Mouse (Mus musculus) liver, embryonic 16.5 days (tissue): ENCODE measurements at regions not wholly inside any gene's neighbourhood (a gene's known extent, or its start where the extent isn't known, plus 50 kb on each side); places are given as distances from the start of the nearest gene placed in this dataset.

Experiments
- ATAC-seq: fragments of 200-750 bp; cut with Nextera tagmentation; 2 replicates; pipeline ENCODE4 v1.8.0; 2017; ENCODE audit warnings: low read depth, mild to moderate bottlenecking, moderate number of reproducible peaks, moderate library complexity
- H3K27ac ChIP-seq: fragments of 300-500 bp; sonication (generic); 2 replicates; pipeline ENCODE4 v1.5.1; 2014; ENCODE audit warnings: mild to moderate bottlenecking, low read length
- H3K27me3 ChIP-seq: fragments of 300-500 bp; sonication (generic); 2 replicates; pipeline ENCODE4 v1.6.1; 2014; ENCODE audit warnings: low read depth, low read length, mixed read lengths; ENCODE audit not compliant: control insufficient read depth, insufficient read depth
- H3K36me3 ChIP-seq: fragments of 300-500 bp; sonication (generic); 2 replicates; pipeline ENCODE4 v1.6.1; 2014; ENCODE audit warnings: mild to moderate bottlenecking; ENCODE audit not compliant: control insufficient read depth, insufficient read depth
- H3K4me1 ChIP-seq: fragments of 300-500 bp; sonication (generic); 2 replicates; pipeline ENCODE4 v1.6.1; 2014; ENCODE audit warnings: low read depth, low read length, mixed read lengths; ENCODE audit not compliant: control insufficient read depth
- H3K4me2 ChIP-seq: fragments of 300-500 bp; sonication (generic); 2 replicates; pipeline ENCODE4 v1.6.1; 2014; ENCODE audit warnings: low read depth, low read length, mixed read lengths
- H3K4me3 ChIP-seq: fragments of 300-500 bp; sonication (generic); 2 replicates; pipeline ENCODE4 v1.5.1; 2014; ENCODE audit warnings: low read depth, mild to moderate bottlenecking, low read length
- H3K9ac ChIP-seq: fragments of 300-500 bp; sonication (generic); 2 replicates; pipeline ENCODE4 v1.6.1; 2014; ENCODE audit warnings: low read depth, low read length
- H3K9me3 ChIP-seq: fragments of 300-500 bp; sonication (generic); replicated peaks from 2 replicates; pipeline ENCODE4 v1.6.1; 2016; ENCODE audit warnings: low read length; ENCODE audit not compliant: control insufficient read depth
- WGBS: fragments of 180-500 bp; shearing (Covaris S2); extraction: QIAGEN DNeasy Blood & Tissue Kit; methylation state at CpG from one replicate; pipeline ENCODE4 v1.1.7; 2014; ENCODE audit not compliant: insufficient replicate concordance; 5-methylcytosine and 5-hydroxymethylcytosine counted together

GRCm38 (mm10) chr5:64447847-64448246 lies 291.7 kb downstream of the Tbc1d1 start:
- 17% methylated on average over 4 of the region's 4 CpGs for WGBS

GRCm38 (mm10) chr5:64452668-64453334 lies 296.7 kb downstream of the Tbc1d1 start:
- no peak overlapping the region for H3K4me2 ChIP-seq
- no peak overlapping the region for H3K9ac ChIP-seq
- no peak overlapping the region for H3K27ac ChIP-seq
- WGBS, result 25% methylated on average over 1 of the region's 1 CpGs
- H3K4me1 ChIP-seq, result no peaks in the 10 kb centered on the region
- no peaks in the 10 kb centered on the region for H3K36me3 ChIP-seq
- no peaks in the 10 kb centered on the region for H3K27me3 ChIP-seq
- no peak for ATAC-seq
- no peak overlapping the region for H3K4me3 ChIP-seq
- no peaks in the 10 kb centered on the region for H3K9me3 ChIP-seq

More at GRCm38 (mm10) chr5:64447847-64448246, 291.7 kb downstream of the Tbc1d1 start:
- Histone ChIP-seq H3K4me3 (no peak overlapping the region), H3K27me3 (no peaks in the 10 kb centered on the region), H3K4me2 (no peak overlapping the region), H3K9me3 (no peaks in the 10 kb centered on the region), H3K27ac (no peak overlapping the region), H3K36me3 (no peaks in the 10 kb centered on the region), H3K9ac (no peak overlapping the region), H3K4me1 (no peaks in the 10 kb centered on the region)
- no peak for ATAC-seq

DNA sequence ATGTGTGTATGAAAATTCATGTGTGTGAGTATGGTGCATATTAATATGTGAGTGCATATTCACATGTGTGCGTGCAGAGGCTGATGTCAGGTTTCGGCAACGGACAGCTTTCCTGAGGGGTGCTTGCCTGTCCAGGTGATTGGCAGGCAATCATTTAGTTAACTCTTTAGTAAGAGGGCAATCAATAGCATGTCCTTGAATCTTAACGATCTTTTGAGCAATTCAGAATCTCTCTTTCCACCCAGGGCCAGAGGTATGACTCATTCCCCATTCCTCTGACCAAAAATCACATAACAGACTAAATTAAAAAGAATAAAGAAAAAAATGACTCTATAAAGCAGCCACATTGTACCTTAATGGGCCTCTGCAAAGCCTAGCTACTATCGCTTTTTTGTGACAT lies 303.7 kb downstream of the Tbc1d1 start:
- Histone ChIP-seq H3K9ac (no peak overlapping the region), H3K9me3 (no peaks in the 10 kb centered on the region), H3K27ac (no peak overlapping the region), H3K4me2 (no peak overlapping the region), H3K4me3 (no peak overlapping the region), H3K4me1 (no peaks in the 10 kb centered on the region), H3K27me3 (peaks cover 2% of the 10 kb centered on the region; the same call in 1 of the 2 replicates), H3K36me3 (no peaks in the 10 kb centered on the region)
- WGBS, result 68% methylated on average over 5 of the region's 5 CpGs
- no peak for ATAC-seq

DNA sequence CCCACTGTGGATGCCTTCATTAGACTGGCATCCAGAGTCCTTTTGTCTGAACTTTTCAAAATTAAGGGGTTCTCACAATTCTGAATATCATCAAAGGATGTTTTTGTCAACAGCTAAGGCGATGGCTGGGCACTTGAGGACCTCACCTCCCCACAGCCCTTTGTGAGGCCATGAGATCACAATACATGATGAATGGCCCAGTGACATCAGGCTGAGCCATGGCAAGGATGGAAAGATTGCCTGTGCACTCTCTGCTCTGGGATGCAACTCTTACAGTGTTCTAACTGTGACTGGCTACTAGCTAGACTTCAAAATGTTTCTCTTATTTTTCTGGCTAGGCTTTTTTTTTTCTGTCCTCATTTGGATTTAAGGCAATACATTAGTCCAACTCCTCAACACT lies 304.8 kb downstream of the Tbc1d1 start:
- Histone ChIP-seq H3K4me2 (no peak overlapping the region), H3K36me3 (no peaks in the 10 kb centered on the region), H3K27me3 (peaks cover 2% of the 10 kb centered on the region; the same call in 1 of the 2 replicates), H3K9ac (no peak overlapping the region), H3K9me3 (no peaks in the 10 kb centered on the region), H3K4me3 (no peak overlapping the region), H3K27ac (no peak overlapping the region), H3K4me1 (no peaks in the 10 kb centered on the region)
- no peak for ATAC-seq
- 59% methylated on average over 1 of the region's 1 CpGs for WGBS

- Histone ChIP-seq H3K27ac (no peak overlapping the region), H3K4me3 (no peak overlapping the region), H3K9ac (no peak overlapping the region), H3K27me3 (peaks cover 2% of the 10 kb centered on the region; the same call in 1 of the 2 replicates), H3K4me1 (no peaks in the 10 kb centered on the region; the same call in 1 of the 2 replicates), H3K9me3 (no peaks in the 10 kb centered on the region), H3K36me3 (no peaks in the 10 kb centered on the region), H3K4me2 (no peak overlapping the region)
- 64% methylated on average over 4 of the region's 4 CpGs for WGBS
- ATAC-seq, result no peak
Measured at GRCm38 (mm10) chr5:64461592-64461991, 305.5 kb downstream of the Tbc1d1 start.

GRCm38 (mm10) chr5:64462411-64462810 lies 306.3 kb downstream of the Tbc1d1 start:
- Histone ChIP-seq H3K27ac (no peak overlapping the region), H3K4me1 (no peaks in the 10 kb centered on the region; the same call in 1 of the 2 replicates)
- WGBS, result 65% methylated on average over 3 of the region's 3 CpGs

DNA sequence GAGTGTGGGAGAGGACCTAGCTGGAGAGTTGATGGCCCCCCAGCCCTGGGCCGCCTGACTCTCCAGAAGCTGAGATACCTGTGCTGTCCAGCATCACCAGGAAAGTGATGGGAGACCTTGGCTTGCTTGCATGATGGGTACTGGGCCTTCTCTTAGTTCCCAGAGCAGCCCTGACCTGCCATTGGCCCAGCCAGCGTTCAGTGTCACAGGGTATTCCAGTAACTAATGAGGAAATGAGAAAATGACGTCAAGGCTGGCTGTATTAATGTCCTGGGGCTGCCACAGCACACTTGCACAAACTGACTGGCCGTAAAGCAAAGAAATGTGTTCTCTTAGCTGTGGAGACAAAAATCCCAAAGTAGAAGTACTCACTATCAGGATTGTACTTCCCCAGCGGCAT lies 307.5 kb downstream of the Tbc1d1 start:
- no peak overlapping the region for H3K9ac ChIP-seq
- H3K4me2 ChIP-seq, result no peak overlapping the region
- H3K4me3 ChIP-seq, result no peak overlapping the region
- no peaks in the 10 kb centered on the region for H3K9me3 ChIP-seq
- no peak for ATAC-seq
- H3K36me3 ChIP-seq, result no peaks in the 10 kb centered on the region
- H3K4me1 ChIP-seq, result no peaks in the 10 kb centered on the region; the same call in 1 of the 2 replicates
- WGBS, result 52% methylated on average over 5 of the region's 5 CpGs
- peaks cover 2% of the 10 kb centered on the region; the same call in 1 of the 2 replicates for H3K27me3 ChIP-seq
- no peak overlapping the region for H3K27ac ChIP-seq

More at GRCm38 (mm10) chr5:64462411-64462810, 306.3 kb downstream of the Tbc1d1 start:
- no peaks in the 10 kb centered on the region for H3K9me3 ChIP-seq
- peaks cover 2% of the 10 kb centered on the region; the same call in 1 of the 2 replicates for H3K27me3 ChIP-seq
- ATAC-seq, result no peak
- H3K4me2 ChIP-seq, result no peak overlapping the region
- H3K4me3 ChIP-seq, result no peak overlapping the region
- no peak overlapping the region for H3K9ac ChIP-seq
- H3K36me3 ChIP-seq, result no peaks in the 10 kb centered on the region

DNA sequence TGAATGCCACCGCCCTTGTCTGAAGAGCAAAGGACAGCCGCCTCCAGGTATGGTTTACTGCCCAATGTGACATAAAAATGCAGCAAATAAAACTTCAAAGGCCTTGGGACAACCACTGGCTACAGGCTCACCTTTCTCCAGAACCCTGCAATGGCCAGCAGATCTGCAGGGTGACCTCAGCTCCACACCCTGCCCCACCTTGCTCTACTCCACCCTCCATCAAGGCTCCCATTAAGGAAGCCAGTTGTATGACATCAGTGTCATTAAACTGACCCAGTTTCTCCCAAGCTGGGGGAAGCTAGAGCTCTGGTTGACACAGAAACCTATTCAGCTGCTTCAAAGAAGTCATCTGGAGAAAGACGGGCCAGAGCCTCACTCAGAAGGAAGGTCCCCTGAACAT lies 310.2 kb downstream of the Tbc1d1 start:
- no peak overlapping the region for H3K4me2 ChIP-seq
- no peak overlapping the region for H3K27ac ChIP-seq
- no peaks in the 10 kb centered on the region; the same call in 1 of the 2 replicates for H3K4me1 ChIP-seq
- no peaks in the 10 kb centered on the region for H3K36me3 ChIP-seq
- ATAC-seq, result no peak
- peaks cover 2% of the 10 kb centered on the region; the same call in 1 of the 2 replicates for H3K27me3 ChIP-seq
- no peak overlapping the region for H3K9ac ChIP-seq
- WGBS, result 79% methylated on average over 3 of the region's 3 CpGs
- no peak overlapping the region for H3K4me3 ChIP-seq
- no peaks in the 10 kb centered on the region for H3K9me3 ChIP-seq

DNA sequence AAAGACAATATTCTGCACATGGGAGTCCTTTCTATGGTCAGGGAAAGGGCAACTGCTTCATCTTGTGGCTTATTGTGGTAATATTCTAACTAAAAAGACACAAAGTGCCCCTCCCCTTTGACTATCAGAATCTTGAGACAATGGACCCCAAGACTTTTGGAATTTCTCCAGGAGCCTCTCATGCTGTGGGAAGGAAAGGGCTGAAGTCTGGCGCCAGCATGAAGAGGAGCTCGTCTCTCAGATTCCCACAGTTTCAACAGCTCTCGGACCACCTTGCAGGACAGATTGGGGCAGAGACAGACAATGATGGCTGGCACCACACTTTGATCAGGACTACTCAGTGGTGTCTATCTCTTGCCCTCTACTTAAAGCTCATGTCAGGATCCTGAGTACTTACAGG lies 311.8 kb downstream of the Tbc1d1 start:
- H3K4me1 ChIP-seq, result no peaks in the 10 kb centered on the region; the same call in 1 of the 2 replicates
- no peaks in the 10 kb centered on the region for H3K36me3 ChIP-seq
- H3K9me3 ChIP-seq, result no peaks in the 10 kb centered on the region
- H3K9ac ChIP-seq, result no peak overlapping the region
- H3K4me2 ChIP-seq, result no peak overlapping the region
- 70% methylated on average over 3 of the region's 3 CpGs for WGBS
- H3K27ac ChIP-seq, result no peak overlapping the region
- ATAC-seq, result no peak
- H3K4me3 ChIP-seq, result no peak overlapping the region
- H3K27me3 ChIP-seq, result peaks cover 2% of the 10 kb centered on the region; the same call in 1 of the 2 replicates
